32 mouse cellular contexts compared by ENCODE assay signal in the genomic region with DNA sequence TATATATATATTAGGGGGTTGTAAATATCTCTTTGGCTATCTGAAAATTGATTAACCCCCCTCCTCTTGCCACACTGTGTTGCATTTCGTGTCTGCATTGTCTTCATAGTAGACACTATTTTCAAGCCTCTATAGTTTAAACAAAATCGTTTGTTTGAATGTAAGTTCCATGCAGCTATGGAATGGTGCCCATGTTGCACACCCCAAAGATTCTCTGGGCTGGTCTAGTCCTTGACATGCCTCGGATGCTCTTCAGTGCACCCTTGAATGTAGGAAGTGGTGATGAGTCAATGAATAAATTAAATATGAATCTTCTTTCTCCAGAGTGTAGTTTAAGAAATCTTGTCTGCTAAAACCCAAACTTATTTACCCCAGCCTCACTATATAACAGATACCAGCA. TPM values are rescaled to one million over a fixed set of nuclear protein-coding genes. Genes with fewer than 3 reads are reported as not detected.
A peak's percentile ranks its signal among the peaks of the same experiment; 100 is the strongest.
DNase-seq lines count a peak whose midpoint lies in the region; ATAC-seq and TF ChIP-seq lines count a peak whose summit lies in the region.
"Had no signal": no experiment of that assay in that cellular context is flagged by ENCODE, and none has a peak within 500 bp of the region (broad histone marks: within the 10 kb centered on the region; RNA-seq: fewer than 3 reads in every experiment).

No protein-coding gene starts in this region.

- no peak for TF ChIP-seq CTCF in MEL (IDR thresholded peaks at IDR 0.05 in 2 of 3, conservative IDR thresholded peaks at IDR 0.05 in 1 of 3; ENCODE audit: control insufficient read depth in 1 of 3, insufficient read depth in 1 of 3, low read depth in 2 of 3, low read length in 3 of 3, poor library complexity in 1 of 3, severe bottlenecking in 1 of 3)

- H3K4me1 ChIP-seq in midbrain, embryonic 10.5 days: peaks cover 62% of the 10 kb centered on the region
- H3K4me1 ChIP-seq in midbrain, embryonic 14.5 days (ENCODE audit: control insufficient read depth, insufficient read depth, low read length): peaks cover 33% of the 10 kb centered on the region; the same call in 1 of the 2 replicates
- H3K4me1 ChIP-seq in MEL (ENCODE audit: control insufficient read depth in 1 of 2, insufficient read depth in 2 of 2, low read length in 2 of 2): no peaks in the 10 kb centered on the region
- H3K4me1 ChIP-seq in forebrain, embryonic 13.5 days: peaks cover 54% of the 10 kb centered on the region

- H3K4me2 ChIP-seq in midbrain, embryonic 14.5 days (ENCODE audit: low read length): no peak overlapping the region
- H3K4me2 ChIP-seq in forebrain, embryonic 13.5 days: peak overlapping the region; percentile 53

- 0 out of 2 replicates have a peak, but pooled peaks cover 4% of the 10 kb centered on the region for H3K9me3 ChIP-seq in midbrain, embryonic 10.5 days (replicated peaks)
- no peaks in the 10 kb centered on the region for H3K9me3 ChIP-seq in midbrain, embryonic 14.5 days (ENCODE audit: control insufficient read depth, low read length)
- no peaks in the 10 kb centered on the region for H3K9me3 ChIP-seq in MEL (replicated peaks; ENCODE audit: insufficient read depth, low read length)
- H3K9me3 ChIP-seq in forebrain, embryonic 13.5 days (replicated peaks): no peaks in the 10 kb centered on the region
- H3K9me3 ChIP-seq: embryonic facial prominence, embryonic 13.5 days; G1E; limb, embryonic 12.5 days; liver, embryonic 15.5 days; neural tube, embryonic 13.5 days had no signal

- no peaks in the 10 kb centered on the region for H3K36me3 ChIP-seq in midbrain, embryonic 10.5 days
- H3K36me3 ChIP-seq in midbrain, embryonic 14.5 days (ENCODE audit: control insufficient read depth, insufficient read depth, low read length): no peaks in the 10 kb centered on the region
- peaks cover 0 to 3% of the 10 kb centered on the region in 2 experiments; a peak in 1 of 4 replicates for H3K36me3 ChIP-seq in MEL (ENCODE audit: control insufficient read depth in 1 of 2, insufficient read depth in 2 of 2, low read length in 2 of 2)
- no peaks in the 10 kb centered on the region for H3K36me3 ChIP-seq in forebrain, embryonic 13.5 days (ENCODE audit: poor library complexity, severe bottlenecking)
- H3K36me3 ChIP-seq: embryonic facial prominence, embryonic 13.5 days; G1E; limb, embryonic 12.5 days; liver, embryonic 15.5 days; neural tube, embryonic 13.5 days had no signal

- no peak for TF ChIP-seq POLR2A in MEL (IDR thresholded peaks at IDR 0.05; ENCODE audit: control insufficient read depth in 1 of 2, insufficient read depth in 1 of 2, low read depth in 1 of 2, low read length in 2 of 2, poor library complexity in 1 of 2)

- no peak overlapping the region for H3K9ac ChIP-seq in midbrain, embryonic 14.5 days (replicated peaks; ENCODE audit: low read length)
- H3K9ac ChIP-seq in MEL (ENCODE audit: control insufficient read depth, low read depth, low read length, poor library complexity, severe bottlenecking): no peak overlapping the region
- no peak overlapping the region for H3K9ac ChIP-seq in forebrain, embryonic 13.5 days
- H3K9ac ChIP-seq: embryonic facial prominence, embryonic 13.5 days; limb, embryonic 12.5 days; liver, embryonic 15.5 days; lung, embryonic 14.5 days; neural tube, embryonic 13.5 days had no signal

- 0 out of 2 replicates have a peak overlapping the region, but pooled peaks have one; percentile 20 for H3K4me3 ChIP-seq in midbrain, embryonic 10.5 days
- H3K4me3 ChIP-seq in midbrain, embryonic 14.5 days (replicated peaks; ENCODE audit: low read depth, low read length): no peak overlapping the region
- H3K4me3 ChIP-seq in MEL (ENCODE audit: control insufficient read depth in 1 of 2, insufficient read depth in 1 of 2, low read depth in 2 of 2, low read length in 2 of 2): peak overlapping the region in 1 of 2 experiments; percentile 85; a peak in 2 of 4 replicates
- no peak overlapping the region for H3K4me3 ChIP-seq in forebrain, embryonic 13.5 days

- no peak overlapping the region; the same call in 1 of the 2 replicates for H3K27ac ChIP-seq in midbrain, embryonic 10.5 days (replicated peaks)
- no peak overlapping the region for H3K27ac ChIP-seq in midbrain, embryonic 14.5 days (replicated peaks; ENCODE audit: low read depth, low read length)
- H3K27ac ChIP-seq in MEL (ENCODE audit: control insufficient read depth, low read depth, low read length): no peak overlapping the region
- H3K27ac ChIP-seq in forebrain, embryonic 13.5 days: peak overlapping the region; percentile 73
- H3K27ac ChIP-seq: embryonic facial prominence, embryonic 13.5 days; hindbrain, postnatal 0 days; limb, embryonic 12.5 days; liver, embryonic 15.5 days; neural tube, embryonic 13.5 days had no signal

- intact Hi-C loops in heart, postnatal 10 days (cut with DNase I): loop anchor here (5.0 kb wide), 1 partner anchor 211 kb away; a partner anchor contains a TSS

- no peak for ATAC-seq in midbrain, embryonic 14.5 days (ENCODE audit: low FRiP score, low TSS enrichment)
- no peak for ATAC-seq in forebrain, embryonic 13.5 days
- ATAC-seq: hindbrain, postnatal 0 days; intestine, postnatal 0 days; Patski had no signal

- peak; percentile 35 for DNase-seq in heart, adult 11 months
- DNase-seq in heart, postnatal 10 days: no peak
- no peak for DNase-seq in midbrain, embryonic 10.5 days (ENCODE audit: low spot score)
- no peak for DNase-seq in midbrain, embryonic 14.5 days
- peak; percentile 13 for DNase-seq in MEL (ENCODE audit: low read depth, low spot score)
- DNase-seq in spleen, postnatal 4 days (ENCODE audit: low spot score in 2 of 2): no peak
- DNase-seq in kidney, adult 8-10 months: no peak
- DNase-seq: cerebellum, adult 11 months; cerebellum, adult 9-10 months; gastrocnemius, postnatal 10 days; kidney, postnatal 14 days; layer of hippocampus, adult 9-11 months; lung, postnatal 14 days; thymus, adult 2 months; thymus, postnatal 36 days had no signal

- H3K79me2 ChIP-seq in MEL (ENCODE audit: control insufficient read depth, insufficient read depth, low read length, poor library complexity): no peaks in the 10 kb centered on the region; the same call in 1 of the 2 replicates

- no peak for TF ChIP-seq RAD21 in MEL (IDR thresholded peaks at IDR 0.05; ENCODE audit: low read depth, low read length)

- no peak for TF ChIP-seq EP300 in MEL (IDR thresholded peaks at IDR 0.05; ENCODE audit: low read depth in 1 of 2, low read length in 2 of 2)

- 6% methylated on average over 3 of the region's 3 CpGs for WGBS in midbrain, embryonic 10.5 days
- 5% methylated on average over 3 of the region's 3 CpGs for WGBS in midbrain, embryonic 14.5 days
- WGBS in forebrain, embryonic 13.5 days: 3% methylated on average over 3 of the region's 3 CpGs

- H3K27me3 ChIP-seq in midbrain, embryonic 10.5 days (ENCODE audit: low read depth, poor library complexity, severe bottlenecking): peaks cover 100% of the 10 kb centered on the region
- H3K27me3 ChIP-seq in midbrain, embryonic 14.5 days (ENCODE audit: control insufficient read depth, insufficient read depth, low read length): peaks cover 86% of the 10 kb centered on the region
- no peaks in the 10 kb centered on the region; a peak in 2 of 4 replicates for H3K27me3 ChIP-seq in MEL (ENCODE audit: control insufficient read depth in 1 of 2, insufficient read depth in 2 of 2, low read length in 2 of 2)
- peaks cover 69% of the 10 kb centered on the region for H3K27me3 ChIP-seq in forebrain, embryonic 13.5 days

TF ChIP-seq in MEL, 35 proteins besides CTCF, POLR2A, EP300 and RAD21:
- no peak for TF ChIP-seq MAFK (IDR thresholded peaks at IDR 0.05; ENCODE audit: borderline replicate concordance, low read depth, low read length)
- peak; percentile 31 for TF ChIP-seq MAZ (IDR thresholded peaks at IDR 0.05; ENCODE audit: low read depth, low read length)
- no peak for TF ChIP-seq TCF12 (IDR thresholded peaks at IDR 0.05; ENCODE audit: low read depth, low read length)
- TF ChIP-seq POLR2AphosphoS2 (IDR thresholded peaks at IDR 0.05; ENCODE audit: low read length): no peak

RNA-seq across cellular contexts. Expression of a gene that starts 6.4 kb away (rescaled TPM):
- total RNA-seq in heart, postnatal 10 days (2021): not detected
- polyA plus RNA-seq in midbrain, embryonic 10.5 days (2016; fragmentation: Nextera tagmentation; extraction: Ambion mirVana): 26.5 and 47.5 TPM in 2 replicates
- 10.0 and 18.6 TPM in 2 replicates for polyA plus RNA-seq in midbrain, embryonic 14.5 days (2014; fragmentation: Nextera tagmentation; extraction: Ambion mirVana)
- total RNA-seq in MEL (2012; rRNA removed): not detected in 2 replicates
- under 1 TPM in 1 of 2 experiments, not detected in 1; 0.04 TPM for polyA plus RNA-seq in MEL (2012; ENCODE audit: insufficient read depth in 1 of 2, insufficient read length in 2 of 2, low read depth in 1 of 2, low replicate concordance in 2 of 2, missing spikeins in 1 of 2)
- 122 and 153 TPM in 2 replicates for polyA plus RNA-seq in forebrain, embryonic 13.5 days (2015; fragmentation: Nextera tagmentation; extraction: Ambion mirVana)
- total RNA-seq: adrenal gland, postnatal 10 days; gastrocnemius, postnatal 10 days; heart, postnatal 25 days; left cerebral cortex, adult 18-20 months; liver, adult 2 months had no signal
- polyA plus RNA-seq: G1E; gonadal fat pad, adult 2 months; heart, embryonic 14.5 days; intestine, postnatal 0 days; kidney, embryonic 14.5 days; limb, embryonic 12.5 days; liver, adult 2 months; liver, embryonic 15.5 days; lung, embryonic 14.5 days; Patski had no signal

Comparison
In these comparisons a context has a peak if more than half of its experiments do, and no peak if none do; other contexts are left out.
1. DNase-seq: peak in heart, adult 11 months (single experiment) and MEL (single experiment); none in heart, postnatal 10 days (0 of 2), midbrain, embryonic 10.5 days (single experiment), midbrain, embryonic 14.5 days (single experiment), spleen, postnatal 4 days (0 of 2) and kidney, adult 8-10 months (0 of 2).
2. RNA of a gene that starts 6.4 kb away (polyA plus RNA-seq): 122 to 153 TPM in forebrain, embryonic 13.5 days, 26.5 to 47.5 TPM in midbrain, embryonic 10.5 days and 10.0 to 18.6 TPM in midbrain, embryonic 14.5 days; 0.04 TPM in MEL; every median in the first group is over 10 times any median in the second.